Mouse (Mus musculus) spleen, postnatal 14 days (tissue): ENCODE data around the gene Tsen54.

Experiments
- DNase-seq, 2 experiments: peaks; one replicate each; pipeline ENCODE4 v3.0.0; 2021 to 2022; ENCODE audit warnings: low spot score in 2 of 2

Tsen54 gene

DNA sequence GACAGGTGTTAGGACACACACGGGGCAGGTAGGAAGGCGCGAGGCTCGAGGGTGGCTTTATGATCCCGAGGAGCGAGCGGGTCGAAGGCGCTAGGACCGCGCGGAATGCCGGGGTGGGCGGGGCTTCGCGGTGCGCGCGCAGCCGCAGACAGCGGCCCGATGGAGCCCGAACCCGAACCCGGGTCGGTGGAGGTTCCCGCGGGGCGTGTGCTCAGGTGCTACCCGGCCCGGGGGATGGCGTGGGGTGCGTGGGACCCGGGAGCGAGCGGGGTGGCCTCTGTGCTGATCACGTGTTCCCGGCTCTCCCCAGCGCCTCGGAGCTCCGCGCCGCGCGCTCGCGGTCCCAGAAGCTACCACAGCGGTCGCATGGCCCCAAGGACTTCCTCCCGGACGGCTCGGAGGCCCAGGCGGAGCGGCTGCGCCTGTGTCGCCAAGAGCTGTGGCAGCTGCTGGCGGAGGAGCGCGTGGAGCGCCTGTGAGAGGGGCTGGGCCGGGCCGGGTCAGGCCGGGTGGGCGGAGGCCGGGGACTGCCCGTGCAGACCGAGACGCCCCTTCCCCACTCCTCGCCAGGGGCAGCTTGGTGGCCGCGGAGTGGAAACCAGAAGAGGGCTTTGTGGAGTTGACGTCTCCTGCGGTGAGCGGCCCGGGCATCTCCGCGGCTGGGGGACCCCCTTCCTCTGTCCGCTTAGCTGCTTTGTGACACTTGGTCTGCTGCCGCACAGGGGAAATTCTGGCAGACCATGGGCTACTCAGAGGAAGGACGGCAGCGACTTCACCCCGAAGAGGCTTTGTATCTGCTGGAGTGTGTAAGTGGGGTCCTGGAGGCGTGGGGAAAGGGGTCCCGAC, at the start of gene Tsen54:
TSS of gene Tsen54 (plus strand) at position 120 of the 846 bp plus-strand sequence.
- DNase-seq, result peak; percentile 83 to 91

DNA sequence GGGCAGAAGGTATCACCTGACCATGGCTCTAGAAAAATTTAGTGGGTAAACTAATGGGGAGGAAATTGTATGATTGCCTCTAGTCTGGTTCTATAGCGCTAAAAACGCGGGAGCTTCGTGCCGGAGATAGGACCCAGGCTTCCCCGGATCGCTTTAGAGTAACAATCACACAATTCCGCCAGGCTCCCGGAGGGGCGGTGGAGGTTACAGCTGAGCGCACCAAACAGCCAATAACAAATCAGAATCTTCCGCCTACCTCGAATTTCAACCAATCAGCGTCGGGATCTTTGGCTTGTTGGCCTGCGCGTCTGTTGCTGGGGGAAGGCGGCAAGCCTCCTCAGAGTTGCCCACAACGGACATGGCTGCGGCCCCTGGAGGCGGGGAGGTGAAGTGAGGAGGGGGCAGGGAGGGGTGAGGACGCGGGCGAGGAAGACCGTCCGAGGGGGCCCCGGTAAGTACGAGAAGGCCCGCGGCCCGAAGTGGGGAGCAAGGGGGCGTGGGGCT, 49.4 kb upstream of the Tsen54 start, which contains the start of gene Tmem94:
TSS of gene Tmem94 (plus strand) at position 331 of the 504 bp plus-strand sequence.
- peak; percentile 92 to 96 for DNase-seq

DNA sequence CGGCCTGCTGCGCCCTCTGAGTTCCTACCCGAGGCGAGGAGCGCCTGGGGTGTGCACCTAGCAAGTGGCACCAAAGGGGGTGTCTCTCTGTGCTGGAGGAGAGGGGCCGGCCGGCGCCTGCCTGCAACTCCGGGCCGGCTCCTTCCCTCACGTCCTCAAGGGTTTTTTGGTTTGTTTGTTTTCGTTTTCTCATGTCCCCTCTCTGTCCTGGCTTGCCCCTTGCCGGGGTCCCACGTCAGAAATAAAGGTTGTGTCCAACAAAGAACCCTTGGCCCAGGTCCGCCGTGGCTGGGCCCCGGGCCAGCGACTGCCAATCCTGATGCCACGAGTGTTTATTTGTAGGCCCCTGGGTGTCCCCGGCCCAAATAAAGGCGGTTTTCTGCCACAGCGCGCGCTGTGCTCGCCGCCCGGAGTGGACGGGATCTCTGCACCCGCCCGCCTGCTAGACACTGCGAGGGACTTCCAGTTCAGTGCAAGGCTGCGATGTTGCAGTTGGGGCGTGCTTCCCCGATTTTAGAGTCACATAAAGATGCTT, 48.9 kb upstream of the Tsen54 start:
- no peak for DNase-seq

DNA sequence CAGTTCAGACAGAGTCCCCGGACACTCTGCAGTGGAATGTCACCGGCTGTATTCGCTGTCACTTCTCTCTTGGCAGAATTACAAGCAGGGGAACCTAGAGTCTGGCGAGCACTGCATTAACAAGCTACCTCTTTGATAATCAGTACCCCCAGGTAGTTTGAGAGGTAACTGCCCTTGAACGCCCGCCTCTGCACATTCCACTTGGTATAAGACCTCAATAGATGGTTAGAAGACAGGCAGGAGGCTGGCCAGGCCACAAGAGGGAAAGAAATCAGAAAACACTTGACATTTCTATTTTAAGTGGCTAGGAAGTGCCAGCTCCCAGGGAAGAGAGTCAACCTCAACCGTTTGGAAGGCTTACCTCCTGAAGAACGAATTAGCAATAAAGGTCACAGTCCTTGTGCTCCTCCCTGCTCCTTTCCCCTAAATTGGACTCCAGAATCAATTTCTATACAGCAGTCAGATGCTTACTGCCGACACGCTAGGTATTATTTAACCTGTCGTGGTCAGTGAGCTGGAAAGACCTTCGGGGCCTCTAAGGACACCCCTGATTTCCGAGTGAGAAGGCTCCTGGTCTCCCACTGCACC, 48.1 kb upstream of the Tsen54 start:
- no peak for DNase-seq

DNA sequence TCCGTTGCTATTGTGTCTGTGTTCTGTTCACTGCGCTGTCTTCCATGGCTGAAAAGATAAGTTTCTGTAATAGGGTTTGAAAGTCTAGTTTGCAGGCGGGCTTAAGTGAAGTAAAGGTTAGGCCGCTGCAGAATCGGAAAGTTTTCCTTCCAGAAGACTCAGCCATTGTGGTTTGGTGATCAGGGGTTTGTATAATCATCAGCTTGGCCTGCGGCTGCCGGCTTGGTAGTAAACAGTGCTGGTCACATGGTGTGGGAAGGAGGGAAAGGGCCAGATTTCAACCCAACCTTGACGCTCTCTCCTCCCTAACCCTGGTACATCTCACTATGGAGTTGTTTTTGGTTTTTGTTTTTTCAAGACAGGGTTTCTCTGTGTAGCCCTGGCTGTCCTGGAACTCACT, 47.5 kb upstream of the Tsen54 start:
- DNase-seq, result no peak

DNA sequence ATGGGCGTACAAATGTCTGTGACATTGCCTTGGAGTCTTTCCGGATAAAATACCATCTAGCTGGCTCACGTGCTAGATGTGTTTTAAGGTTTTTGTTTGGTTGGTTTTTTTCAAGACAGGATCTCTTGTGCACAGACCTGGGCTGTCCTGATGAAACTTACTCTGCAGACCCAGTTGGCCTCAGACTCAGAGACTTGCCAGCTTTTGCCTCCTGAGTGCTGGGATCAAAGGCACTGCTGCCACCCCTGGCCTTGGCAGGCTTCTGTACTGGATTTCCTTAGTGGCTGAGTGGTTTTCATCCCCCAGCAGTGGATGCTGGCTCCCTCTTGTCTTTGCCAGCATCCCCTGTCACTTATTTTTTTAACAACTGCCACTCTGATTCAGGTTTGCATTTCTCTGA, 45.6 kb upstream of the Tsen54 start:
- DNase-seq, result no peak

DNA sequence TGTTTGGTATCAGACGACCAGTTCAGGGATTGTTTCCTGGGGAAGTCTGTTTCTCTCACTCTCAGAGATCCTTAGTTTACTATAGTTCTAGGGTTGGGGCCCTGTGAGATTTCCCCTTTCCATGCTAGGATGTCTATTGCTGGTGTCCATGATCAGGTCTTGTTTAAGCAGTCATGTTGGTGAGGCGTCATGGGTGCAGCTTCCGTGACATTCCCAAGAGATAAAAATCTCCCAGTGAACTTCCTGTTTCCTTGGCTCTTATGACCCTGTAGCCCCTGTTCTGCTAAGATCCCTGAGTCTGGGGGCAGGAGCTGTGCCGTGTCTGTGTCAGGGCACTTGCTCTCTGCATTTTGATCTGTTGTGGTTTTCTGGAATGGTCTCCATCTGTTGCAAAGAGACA, 39.9 kb upstream of the Tsen54 start:
- DNase-seq, result no peak

DNA sequence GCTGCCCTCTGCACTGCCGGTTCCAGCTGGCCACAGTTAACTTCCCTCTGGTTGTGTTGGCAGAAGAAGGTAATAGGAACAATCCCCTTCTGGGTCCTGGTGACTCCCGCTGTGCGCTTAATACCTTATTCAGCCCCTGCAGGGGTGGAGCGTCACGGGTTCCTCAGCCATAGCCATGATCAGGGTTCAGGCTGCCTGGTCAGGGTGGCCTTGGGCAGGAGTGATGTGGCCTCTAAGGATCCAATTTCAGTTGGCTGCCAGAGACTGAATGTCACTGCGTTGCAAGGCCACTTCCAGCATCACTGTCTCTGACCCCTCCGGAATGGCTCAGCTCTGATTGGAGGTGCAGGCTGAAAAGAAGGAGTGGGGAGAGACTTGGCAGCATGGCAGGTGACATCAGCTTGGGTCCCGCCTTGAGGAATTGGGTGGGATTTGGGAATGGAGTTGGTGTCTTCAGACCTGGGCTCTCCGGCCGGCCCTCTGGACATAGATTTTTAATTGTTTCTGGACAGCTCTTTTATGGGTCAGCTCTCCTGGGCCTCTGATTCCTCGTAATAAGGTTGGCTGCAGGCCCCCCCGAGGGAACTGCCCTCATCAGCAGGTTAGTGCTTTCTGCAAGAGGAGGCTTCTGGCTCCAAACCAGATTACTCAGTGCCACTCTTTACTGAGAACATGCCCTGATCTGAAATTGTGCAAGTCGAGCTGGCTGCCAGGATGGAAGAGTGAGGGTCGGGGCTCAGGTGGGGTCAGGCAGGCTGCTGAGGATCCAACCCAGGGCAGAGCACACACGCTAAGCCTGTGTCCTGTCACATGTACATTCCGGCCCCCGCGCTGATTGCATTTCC, 38.5 kb upstream of the Tsen54 start:
- no peak for DNase-seq

DNA sequence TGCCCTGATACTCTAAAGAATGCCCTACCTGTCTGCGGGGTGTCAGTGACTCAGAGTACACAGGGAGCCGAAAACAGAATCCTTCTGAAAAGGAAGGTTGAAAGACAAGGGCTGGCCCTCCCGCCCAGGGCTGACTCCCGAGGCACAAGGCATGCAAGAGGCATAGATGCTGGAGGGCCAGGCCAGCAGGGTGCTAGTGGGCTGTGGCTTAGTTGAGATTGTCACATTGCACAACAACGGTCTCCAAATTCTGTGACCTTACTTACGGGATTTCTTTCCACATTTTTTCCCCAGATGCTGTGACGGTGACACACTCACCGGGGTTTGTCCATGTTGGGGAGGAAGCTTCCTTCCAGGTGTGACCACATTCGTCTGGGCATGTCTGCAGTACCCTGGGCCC, 37.6 kb upstream of the Tsen54 start:
- DNase-seq, result no peak

DNA sequence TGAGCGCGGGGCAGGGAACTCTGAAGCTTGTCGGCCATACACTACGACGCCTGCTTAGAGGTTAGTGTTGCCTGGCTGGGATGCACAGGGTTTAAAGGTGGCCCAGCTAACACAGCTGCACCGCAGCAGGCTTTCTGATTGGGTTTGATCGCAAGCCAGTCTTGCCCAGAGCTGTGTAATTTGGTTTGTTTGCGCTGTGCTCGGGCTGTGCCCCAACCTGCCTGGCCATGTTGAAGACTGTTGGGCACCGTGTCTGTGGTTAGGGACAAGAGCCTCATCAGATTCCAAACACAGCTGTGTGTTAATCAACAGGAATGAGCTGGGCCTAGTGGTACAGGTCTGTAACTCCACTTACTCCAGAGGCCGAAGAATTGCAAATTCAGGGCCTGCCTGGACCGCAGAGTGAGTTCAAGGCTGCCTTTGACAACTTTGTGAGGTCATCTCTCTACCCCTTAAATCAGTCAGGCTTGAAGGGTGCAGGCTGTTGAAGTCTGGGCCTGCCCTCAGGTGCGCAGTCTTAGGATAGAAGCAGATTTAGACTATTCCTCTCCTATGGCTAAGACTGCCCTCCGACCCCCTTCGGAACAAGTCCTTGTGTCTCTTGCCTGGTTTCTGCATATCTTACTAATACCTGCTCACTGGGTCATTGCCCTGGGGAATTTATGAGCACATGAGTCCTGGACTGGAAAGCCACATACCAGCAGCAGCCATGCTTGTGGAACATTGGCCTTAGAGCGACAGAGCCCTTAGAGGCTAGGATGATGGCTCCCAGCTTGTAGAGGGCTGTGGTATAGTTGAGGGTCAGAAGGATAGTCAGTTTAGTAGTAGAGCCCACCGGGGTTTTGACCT, 36.8 kb upstream of the Tsen54 start:
- no peak for DNase-seq

DNA sequence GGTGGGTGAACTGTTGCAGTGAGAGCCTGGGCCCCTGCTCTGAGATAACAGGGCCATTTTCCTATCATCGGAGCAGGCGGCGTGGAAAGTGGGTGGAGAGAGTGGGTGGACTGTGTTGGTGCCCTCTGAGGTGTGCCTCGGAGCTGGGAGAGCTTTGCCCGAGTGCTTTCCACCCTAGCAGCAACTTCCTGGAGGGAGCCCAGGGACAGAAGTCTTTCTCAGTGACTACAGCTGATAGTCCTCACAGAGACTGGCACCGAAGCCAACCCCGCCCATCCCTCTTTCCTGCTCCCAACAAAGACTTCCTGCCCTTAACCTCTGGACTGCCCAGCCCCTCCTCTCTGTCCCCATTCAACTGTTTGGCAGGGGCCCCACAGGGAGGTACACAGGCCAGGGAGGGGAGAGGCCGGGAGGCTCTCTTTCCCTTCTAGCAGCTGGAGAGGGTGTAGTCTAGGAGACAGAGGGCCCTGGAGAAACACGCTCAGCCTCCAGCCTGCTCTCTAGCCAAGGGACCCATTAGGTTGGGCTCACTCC, 35.4 kb upstream of the Tsen54 start:
- peak in 1 of 2 experiments; percentile 30 for DNase-seq

DNA sequence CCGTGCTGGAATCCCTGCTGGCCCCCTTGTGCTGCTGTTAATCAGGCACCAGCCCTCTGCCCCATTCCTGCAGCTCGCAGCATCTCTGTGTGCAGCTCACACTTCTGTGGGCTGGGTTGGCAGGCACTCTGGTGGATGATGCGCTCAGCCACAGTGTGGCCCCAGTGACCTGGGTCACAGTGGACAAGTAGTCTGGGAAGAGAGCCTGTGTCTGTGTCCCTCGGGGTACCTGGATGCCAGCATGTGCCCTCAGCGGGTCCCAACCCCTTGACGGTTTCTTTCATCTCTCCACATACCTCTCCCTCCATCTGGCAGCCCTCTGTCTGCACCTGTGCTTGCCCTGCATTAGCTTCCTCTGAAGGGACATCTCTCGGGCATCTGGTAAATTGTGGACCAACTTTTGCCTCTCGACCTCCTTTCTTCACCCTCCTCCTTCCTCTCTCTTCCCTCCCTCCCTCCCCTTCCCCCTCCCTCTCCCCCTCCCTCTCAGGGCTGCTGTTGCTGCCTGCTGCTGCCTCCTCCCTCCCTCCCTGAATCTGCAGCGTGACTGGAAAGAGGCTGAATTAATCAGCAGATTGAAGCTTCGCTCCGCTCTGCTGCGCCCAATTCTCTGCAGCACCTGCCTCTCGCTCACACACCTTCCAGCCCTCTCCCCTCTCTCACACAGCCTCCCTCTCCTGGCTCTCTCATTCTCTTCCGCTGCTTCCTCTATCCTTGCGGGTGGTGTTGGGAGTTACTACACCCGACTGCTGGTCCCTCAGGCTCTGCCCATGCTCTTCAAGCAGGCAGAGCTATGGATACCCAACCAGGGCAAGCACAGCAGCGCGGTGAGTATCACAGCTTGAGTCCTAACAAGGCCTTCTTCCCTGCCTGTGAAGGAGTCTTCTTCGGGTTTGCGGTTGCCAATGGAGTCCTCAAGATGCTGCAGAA, 34.1 kb upstream of the Tsen54 start:
- no peak for DNase-seq

DNA sequence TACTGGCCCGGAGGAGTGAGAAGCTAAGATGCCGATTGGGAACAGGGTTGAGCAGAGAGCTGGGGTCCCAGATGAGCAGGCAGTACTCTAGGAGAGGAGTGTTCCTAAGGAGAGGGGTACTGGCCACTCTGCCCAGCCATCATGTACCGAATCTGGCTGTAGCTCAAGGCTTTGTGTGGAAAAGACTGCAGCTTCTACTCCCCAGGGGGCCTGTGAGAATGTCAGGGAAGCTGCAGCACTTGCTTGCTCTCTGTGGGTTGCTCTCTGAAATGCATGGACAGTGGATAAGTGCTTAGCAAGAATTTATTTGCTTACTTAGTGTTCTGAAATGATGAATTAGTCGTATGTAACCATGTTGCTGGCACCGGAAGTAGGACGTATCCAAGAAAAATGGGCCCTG, 28.1 kb upstream of the Tsen54 start:
- no peak for DNase-seq

DNA sequence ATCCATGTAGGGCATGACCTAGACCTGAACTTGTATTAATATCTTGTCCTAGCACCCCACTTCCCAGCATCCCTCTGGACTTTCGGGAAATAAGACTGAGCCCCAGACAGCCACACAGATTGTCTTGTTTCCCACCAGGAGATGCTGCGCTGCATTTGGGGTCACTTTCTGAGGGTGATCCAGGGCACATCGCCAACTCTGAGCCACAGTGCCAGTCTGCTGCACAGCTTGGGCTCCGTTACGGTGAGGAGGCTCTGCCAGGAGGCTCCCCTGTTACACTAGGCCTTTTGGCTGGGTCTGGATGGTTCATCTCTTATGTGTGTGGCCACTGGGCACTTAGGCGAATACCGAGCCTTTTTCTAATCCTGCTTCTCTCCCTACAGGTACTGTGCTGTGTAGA, 24.7 kb upstream of the Tsen54 start:
- no peak for DNase-seq

DNA sequence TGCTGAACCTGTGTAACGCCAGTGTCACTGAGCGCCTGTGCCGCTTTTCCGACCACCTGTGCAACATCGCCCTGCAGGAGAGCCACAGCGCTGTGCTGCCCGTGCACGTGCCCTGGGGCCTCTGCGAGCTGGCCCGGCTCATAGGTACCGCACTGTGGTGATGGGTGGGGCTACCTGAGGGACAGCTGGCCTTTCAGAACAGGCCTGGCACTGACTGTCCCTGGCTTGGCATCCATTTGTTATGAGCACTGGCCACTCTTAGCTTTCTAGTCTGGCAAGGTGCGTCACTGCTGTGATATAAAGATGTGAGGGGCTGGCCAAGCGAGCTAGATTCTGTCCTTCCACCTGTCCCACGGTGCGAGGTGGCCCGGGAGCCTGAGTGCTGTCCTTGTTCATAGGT, 22.6 kb upstream of the Tsen54 start:
- DNase-seq, result no peak

DNA sequence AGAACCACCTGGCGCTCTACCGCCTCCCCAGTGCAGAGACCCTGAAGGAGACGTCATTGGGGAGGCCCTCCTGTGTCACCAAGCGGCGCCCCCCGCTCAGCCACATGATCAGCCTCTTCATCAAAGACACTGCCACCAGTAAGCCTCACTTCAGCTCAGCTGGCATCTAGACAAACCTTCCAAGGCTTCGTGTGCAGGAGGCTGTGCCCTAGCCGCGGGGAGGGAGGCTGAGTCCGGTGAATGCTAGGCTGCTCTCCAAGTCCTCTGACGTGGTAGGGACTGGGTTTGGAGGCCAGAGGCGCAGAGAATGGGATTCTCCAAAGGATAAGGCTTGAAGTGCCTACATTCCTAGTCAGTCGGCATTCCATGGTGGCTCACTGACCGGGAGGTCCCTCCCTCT, 22.2 kb upstream of the Tsen54 start:
- no peak for DNase-seq

DNA sequence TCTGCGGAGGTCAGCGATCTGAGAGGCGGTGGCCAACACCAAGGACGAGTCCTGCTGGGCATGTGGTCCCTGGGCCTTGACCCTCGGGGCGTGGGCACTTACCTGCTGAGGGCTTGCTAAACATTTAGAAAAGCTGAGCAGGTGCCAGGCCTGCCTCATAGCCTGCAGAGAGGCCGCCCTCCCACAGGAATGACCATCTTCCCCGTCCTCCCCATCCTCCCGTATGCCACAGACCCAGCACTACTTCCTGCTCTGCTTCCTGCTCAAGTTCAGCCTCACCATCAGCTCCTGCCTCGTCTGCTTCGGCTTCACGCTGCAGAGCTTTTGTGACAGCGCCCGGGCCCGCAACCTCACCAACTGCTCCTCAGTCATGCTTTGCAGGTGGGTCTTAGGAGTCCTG, 17.6 kb upstream of the Tsen54 start:
- DNase-seq, result no peak

DNA sequence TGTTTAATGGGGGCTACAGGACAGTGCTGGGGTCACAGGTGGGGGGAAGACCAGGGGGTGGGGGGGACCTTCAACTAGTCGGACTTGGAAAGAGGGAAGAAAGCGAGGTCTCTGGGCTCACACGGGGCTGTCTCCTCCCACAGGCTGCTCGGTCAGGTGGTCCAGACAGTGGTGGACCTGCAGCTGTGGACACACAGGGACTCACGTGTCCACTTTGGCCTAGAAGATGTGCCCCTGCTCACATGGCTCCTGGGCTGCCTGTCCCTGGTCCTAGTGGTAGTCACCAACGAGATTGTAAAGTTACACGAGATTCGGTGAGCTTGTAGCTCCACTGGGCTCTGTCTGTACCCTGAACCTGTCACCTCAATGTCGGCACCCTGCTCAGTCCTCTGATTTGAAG, 16.9 kb upstream of the Tsen54 start:
- DNase-seq, result no peak

DNA sequence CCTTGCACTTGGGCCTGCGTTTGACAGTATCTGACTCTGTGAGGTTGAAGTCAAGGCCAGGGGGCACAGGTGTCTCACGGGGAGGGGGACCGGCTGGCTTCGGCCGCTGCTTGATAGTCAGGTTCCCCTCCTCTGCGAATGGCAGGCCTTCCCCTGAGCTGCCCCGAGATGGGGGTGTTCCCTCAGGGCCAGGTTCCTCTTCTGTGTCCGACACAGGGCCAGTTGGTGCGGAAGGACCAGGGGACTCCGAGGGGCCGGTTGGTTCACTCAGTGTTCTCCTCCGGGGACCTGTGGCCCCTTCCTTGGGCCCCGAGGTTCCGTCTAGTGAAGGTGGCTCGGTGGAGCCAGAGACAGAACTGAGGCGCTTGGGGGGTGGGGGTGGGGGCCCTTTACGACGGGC, 13.5 kb upstream of the Tsen54 start:
- DNase-seq, result no peak
